Mouse (Mus musculus) urinary bladder, adult 2 months (tissue): ENCODE measurements around the gene Prkce. TPM values are rescaled to one million over a fixed set of nuclear protein-coding genes. Genes with fewer than 3 reads are reported as not detected.
"Not testable (repeated sequence)": the region's sequence is repeated elsewhere in the genome, so short reads cannot be mapped to it uniquely, and the experiment has no call there.

Experiments used
- DNase-seq: peaks from one replicate; pipeline ENCODE4 v3.0.0; 2022; ENCODE audit warnings: low spot score
- polyA plus RNA-seq: library from polyadenylated mRNA; depleted of rRNA; stranded (reverse); fragments of >200 nt; gene quantifications from 2 replicates; pipeline ENCODE4 v1.2.3, GENCODE M21; 2012

The Prkce gene
- polyA plus RNA-seq, 1 experiment = 5.8 TPM

GRCm38 (mm10) chr17:86445900-86446299 lies 278.3 kb downstream of the Prkce start:
- no peak for DNase-seq

- DNase-seq = no peak
Measured at GRCm38 (mm10) chr17:86447101-86447598, 279.6 kb downstream of the Prkce start.

- no peak for DNase-seq
Measured at GRCm38 (mm10) chr17:86452934-86453333, 285.3 kb downstream of the Prkce start.

- peak; percentile 3 for DNase-seq
Measured at GRCm38 (mm10) chr17:86453673-86454350, 286.2 kb downstream of the Prkce start.

- DNase-seq = no peak
Measured at GRCm38 (mm10) chr17:86454351-86454706, 286.7 kb downstream of the Prkce start.

GRCm38 (mm10) chr17:86456512-86456911 lies 288.9 kb downstream of the Prkce start:
- DNase-seq = no peak

- DNase-seq = no peak
Measured at GRCm38 (mm10) chr17:86458302-86458980, 290.9 kb downstream of the Prkce start.

- DNase-seq = no peak
Measured at GRCm38 (mm10) chr17:86460645-86461430, 293.3 kb downstream of the Prkce start.

GRCm38 (mm10) chr17:86463369-86463768 lies 295.8 kb downstream of the Prkce start:
- DNase-seq = peak; percentile 8

- peak; percentile 16 for DNase-seq
Measured at GRCm38 (mm10) chr17:86464197-86464596, 296.6 kb downstream of the Prkce start.

- DNase-seq = peak; percentile 1
Measured at GRCm38 (mm10) chr17:86464689-86465363, 297.2 kb downstream of the Prkce start.

GRCm38 (mm10) chr17:86465865-86466264 lies 298.3 kb downstream of the Prkce start:
- DNase-seq = peak; percentile 4

- DNase-seq = no peak
Measured at GRCm38 (mm10) chr17:86466412-86466811, 298.8 kb downstream of the Prkce start.

GRCm38 (mm10) chr17:86466871-86467270 lies 299.3 kb downstream of the Prkce start:
- DNase-seq = peak; percentile 17

- peak; percentile 10 for DNase-seq
Measured at GRCm38 (mm10) chr17:86467291-86467898, 299.8 kb downstream of the Prkce start.

GRCm38 (mm10) chr17:86467967-86468366 lies 300.4 kb downstream of the Prkce start:
- DNase-seq = peak; percentile 17

GRCm38 (mm10) chr17:86470160-86470559 lies 302.6 kb downstream of the Prkce start:
- DNase-seq = peak; percentile 3

- peak; percentile 24 for DNase-seq
Measured at GRCm38 (mm10) chr17:86471684-86472083, 304.1 kb downstream of the Prkce start.

GRCm38 (mm10) chr17:86476674-86477073 lies 309.1 kb downstream of the Prkce start:
- no peak for DNase-seq

- DNase-seq = not testable (repeated sequence)
Measured at GRCm38 (mm10) chr17:86477401-86477800, 309.8 kb downstream of the Prkce start.

- DNase-seq = no peak
Measured at GRCm38 (mm10) chr17:86479406-86479805, 311.8 kb downstream of the Prkce start.
